Mouse (Mus musculus): ENCODE measurements around the gene Mlx. TPM values are rescaled to one million over a fixed set of nuclear protein-coding genes. Genes with fewer than 3 reads are reported as not detected.
"Not testable (repeated sequence)": the region's sequence is repeated elsewhere in the genome, so short reads cannot be mapped to it uniquely, and the experiment has no call there.

The Mlx gene
- polyA plus RNA-seq, 1 experiment from 2014 or later: 43.6 TPM

- peak overlapping the region; percentile 24 for H3K27ac ChIP-seq (ENCODE audit: low read depth)
- H3K27me3 ChIP-seq (replicated peaks; ENCODE audit: control insufficient read depth, insufficient read depth, low read length): no peaks in the 10 kb centered on the region
- 1% methylated on average over 39 of the region's 39 CpGs for WGBS
- H3K4me3 ChIP-seq (ENCODE audit: low read depth, low read length): peak overlapping the region; percentile 95
- peaks cover 20% of the 10 kb centered on the region for H3K4me1 ChIP-seq (replicated peaks; ENCODE audit: control insufficient read depth, insufficient read depth, low read length)
- H3K9ac ChIP-seq (ENCODE audit: low read length): peak overlapping the region; percentile 73
- peaks cover 26% of the 10 kb centered on the region for H3K36me3 ChIP-seq (ENCODE audit: control insufficient read depth, insufficient read depth, low read length)
- H3K4me2 ChIP-seq (ENCODE audit: low read length): peak overlapping the region; percentile 94
- H3K9me3 ChIP-seq (ENCODE audit: control insufficient read depth, low read length): no peaks in the 10 kb centered on the region
- ATAC-seq (replicated peaks; ENCODE audit: low FRiP score, low TSS enrichment, low read depth) (peak; percentile 79), DNase-seq (ENCODE audit: low spot score) (peak; percentile 60)
Observed at GRCm38 (mm10) chr11:101119131-101119760, 32.2 kb downstream of the Mlx start.

GRCm38 (mm10) chr11:101119761-101120544 is 32.9 kb downstream of the Mlx start, which contains the start of the genes Retreg3 and Tubg1:
Gene Retreg3, minus strand, starts transcription at chr11:101119893.
Gene Tubg1, plus strand, starts transcription at chr11:101119938.
- peak within 1 kb of the TSS; percentile 95 for H3K4me3 ChIP-seq (ENCODE audit: low read depth, low read length)
- DNase-seq (ENCODE audit: low spot score) (peak; percentile 98), ATAC-seq (replicated peaks; ENCODE audit: low FRiP score, low TSS enrichment, low read depth) (peak; percentile 96)
- no peaks in the 10 kb centered on the region for H3K9me3 ChIP-seq (ENCODE audit: control insufficient read depth, low read length)
- peaks cover 20% of the 10 kb centered on the region for H3K4me1 ChIP-seq (replicated peaks; ENCODE audit: control insufficient read depth, insufficient read depth, low read length)
- peak within 1 kb of the TSS; percentile 94 for H3K4me2 ChIP-seq (ENCODE audit: low read length)
- under 1% methylated on average over 61 of the region's 61 CpGs for WGBS
- peak within 1 kb of the TSS; percentile 79 for H3K9ac ChIP-seq (ENCODE audit: low read length)
- no peaks in the 10 kb centered on the region for H3K27me3 ChIP-seq (replicated peaks; ENCODE audit: control insufficient read depth, insufficient read depth, low read length)
- H3K36me3 ChIP-seq (ENCODE audit: control insufficient read depth, insufficient read depth, low read length): peaks cover 30% of the 10 kb centered on the region
- peak within 1 kb of the TSS; percentile 79 for H3K27ac ChIP-seq (ENCODE audit: low read depth)

GRCm38 (mm10) chr11:101120545-101121188 is 33.6 kb downstream of the Mlx start:
- 27% methylated on average over 19 of the region's 19 CpGs for WGBS
- Histone ChIP-seq H3K4me2 (ENCODE audit: low read length) (peak overlapping the region; percentile 77), H3K27me3 (replicated peaks; ENCODE audit: control insufficient read depth, insufficient read depth, low read length) (no peaks in the 10 kb centered on the region), H3K9ac (ENCODE audit: low read length) (peak overlapping the region; percentile 79), H3K27ac (ENCODE audit: low read depth) (peak overlapping the region; percentile 79), H3K4me1 (replicated peaks; ENCODE audit: control insufficient read depth, insufficient read depth, low read length) (peaks cover 20% of the 10 kb centered on the region), H3K36me3 (ENCODE audit: control insufficient read depth, insufficient read depth, low read length) (peaks cover 35% of the 10 kb centered on the region), H3K4me3 (ENCODE audit: low read depth, low read length) (peak overlapping the region; percentile 95), H3K9me3 (ENCODE audit: control insufficient read depth, low read length) (no peaks in the 10 kb centered on the region)
- ATAC-seq (replicated peaks; ENCODE audit: low FRiP score, low TSS enrichment, low read depth): no peak
- DNase-seq (ENCODE audit: low spot score): no peak

GRCm38 (mm10) chr11:101124494-101124893 is 37.4 kb downstream of the Mlx start:
- H3K36me3 ChIP-seq (ENCODE audit: control insufficient read depth, insufficient read depth, low read length): peaks cover 41% of the 10 kb centered on the region
- not testable (repeated sequence) for H3K27me3 ChIP-seq (replicated peaks; ENCODE audit: control insufficient read depth, insufficient read depth, low read length); H3K27ac ChIP-seq (ENCODE audit: low read depth); H3K9ac ChIP-seq (ENCODE audit: low read length); H3K4me1 ChIP-seq (replicated peaks; ENCODE audit: control insufficient read depth, insufficient read depth, low read length); H3K9me3 ChIP-seq (ENCODE audit: control insufficient read depth, low read length); DNase-seq (ENCODE audit: low spot score); ATAC-seq (replicated peaks; ENCODE audit: low FRiP score, low TSS enrichment, low read depth); H3K4me3 ChIP-seq (ENCODE audit: low read depth, low read length); H3K4me2 ChIP-seq (ENCODE audit: low read length)
- WGBS: 94% methylated on average over 8 of the region's 8 CpGs

GRCm38 (mm10) chr11:101125008-101125407 is 37.9 kb downstream of the Mlx start:
- H3K9ac ChIP-seq (ENCODE audit: low read length); DNase-seq (ENCODE audit: low spot score); H3K27ac ChIP-seq (ENCODE audit: low read depth); H3K4me1 ChIP-seq (replicated peaks; ENCODE audit: control insufficient read depth, insufficient read depth, low read length); ATAC-seq (replicated peaks; ENCODE audit: low FRiP score, low TSS enrichment, low read depth); H3K4me2 ChIP-seq (ENCODE audit: low read length); H3K27me3 ChIP-seq (replicated peaks; ENCODE audit: control insufficient read depth, insufficient read depth, low read length); H3K9me3 ChIP-seq (ENCODE audit: control insufficient read depth, low read length); H3K4me3 ChIP-seq (ENCODE audit: low read depth, low read length): not testable (repeated sequence)
- 94% methylated on average over 9 of the region's 9 CpGs for WGBS
- peaks cover 41% of the 10 kb centered on the region for H3K36me3 ChIP-seq (ENCODE audit: control insufficient read depth, insufficient read depth, low read length)

- no peak overlapping the region for H3K4me3 ChIP-seq (ENCODE audit: low read depth, low read length)
- DNase-seq (ENCODE audit: low spot score) (no peak), ATAC-seq (replicated peaks; ENCODE audit: low FRiP score, low TSS enrichment, low read depth) (no peak)
- H3K27ac ChIP-seq (ENCODE audit: low read depth): no peak overlapping the region
- peaks cover 41% of the 10 kb centered on the region for H3K36me3 ChIP-seq (ENCODE audit: control insufficient read depth, insufficient read depth, low read length)
- H3K9me3 ChIP-seq (ENCODE audit: control insufficient read depth, low read length): 0 out of 2 replicates have a peak, but pooled peaks cover 4% of the 10 kb centered on the region
- no peak overlapping the region for H3K9ac ChIP-seq (ENCODE audit: low read length)
- whole genome bisulfite sequencing: 56% methylated on average over 1 of the region's 1 CpGs
- peaks cover 4% of the 10 kb centered on the region; the same call in 1 of the 2 replicates for H3K4me1 ChIP-seq (replicated peaks; ENCODE audit: control insufficient read depth, insufficient read depth, low read length)
- H3K4me2 ChIP-seq (ENCODE audit: low read length): no peak overlapping the region
- H3K27me3 ChIP-seq (replicated peaks; ENCODE audit: control insufficient read depth, insufficient read depth, low read length): no peaks in the 10 kb centered on the region
Observed at GRCm38 (mm10) chr11:101127075-101127474, 40.0 kb downstream of the Mlx start.

GRCm38 (mm10) chr11:101128996-101129577 is 42.0 kb downstream of the Mlx start:
- DNase-seq (ENCODE audit: low spot score): no peak
- H3K4me2 ChIP-seq (ENCODE audit: low read length): no peak overlapping the region
- 0 out of 2 replicates have a peak, but pooled peaks cover 4% of the 10 kb centered on the region for H3K9me3 ChIP-seq (ENCODE audit: control insufficient read depth, low read length)
- no peak overlapping the region for H3K9ac ChIP-seq (ENCODE audit: low read length)
- peaks cover 23% of the 10 kb centered on the region for H3K36me3 ChIP-seq (ENCODE audit: control insufficient read depth, insufficient read depth, low read length)
- 84% methylated on average over 11 of the region's 11 CpGs for WGBS
- no peak for ATAC-seq (replicated peaks; ENCODE audit: low FRiP score, low TSS enrichment, low read depth)
- H3K4me3 ChIP-seq (ENCODE audit: low read depth, low read length): no peak overlapping the region
- H3K27me3 ChIP-seq (replicated peaks; ENCODE audit: control insufficient read depth, insufficient read depth, low read length): no peaks in the 10 kb centered on the region
- no peak overlapping the region for H3K27ac ChIP-seq (ENCODE audit: low read depth)
- H3K4me1 ChIP-seq (replicated peaks; ENCODE audit: control insufficient read depth, insufficient read depth, low read length): peaks cover 4% of the 10 kb centered on the region; the same call in 1 of the 2 replicates

GRCm38 (mm10) chr11:101130056-101130756 is 43.1 kb downstream of the Mlx start:
- 41% methylated on average over 18 of the region's 18 CpGs for WGBS

More at GRCm38 (mm10) chr11:101130056-101130756, 43.1 kb downstream of the Mlx start:
- Histone ChIP-seq H3K4me3 (ENCODE audit: low read depth, low read length) (no peak overlapping the region), H3K27ac (ENCODE audit: low read depth) (no peak overlapping the region), H3K4me1 (replicated peaks; ENCODE audit: control insufficient read depth, insufficient read depth, low read length) (peaks cover 4% of the 10 kb centered on the region; the same call in 1 of the 2 replicates), H3K36me3 (ENCODE audit: control insufficient read depth, insufficient read depth, low read length) (peaks cover 18% of the 10 kb centered on the region), H3K4me2 (ENCODE audit: low read length) (no peak overlapping the region), H3K9me3 (ENCODE audit: control insufficient read depth, low read length) (0 out of 2 replicates have a peak, but pooled peaks cover 4% of the 10 kb centered on the region), H3K9ac (ENCODE audit: low read length) (no peak overlapping the region), H3K27me3 (replicated peaks; ENCODE audit: control insufficient read depth, insufficient read depth, low read length) (no peaks in the 10 kb centered on the region)
- DNase-seq (ENCODE audit: low spot score) (no peak), ATAC-seq (replicated peaks; ENCODE audit: low FRiP score, low TSS enrichment, low read depth) (no peak)
